Mouse (Mus musculus) CH12.LX (cell line): ENCODE data around the gene Sdhb.

Source experiments
- CHD1 ChIP-seq: IDR thresholded peaks from 2 replicates; pipeline ENCODE4 v1.6.1; 2012; ENCODE audit warnings: low read depth, low read length, improper control_type of control experiment, inconsistent platforms
- CTCF ChIP-seq, 2 experiments: IDR thresholded peaks in 1 of 2; conservative IDR thresholded peaks in 1 of 2; 2 replicates each; pipeline ENCODE4 v1.5.1; 2011 to 2012; ENCODE audit warnings: low read depth in 2 of 2, low read length in 2 of 2, improper control_type of control experiment in 1 of 2, inconsistent platforms in 1 of 2, mild to moderate bottlenecking in 1 of 2, moderate library complexity in 1 of 2
- E2F4 ChIP-seq: IDR thresholded peaks from 2 replicates; pipeline ENCODE4 v1.6.1; 2011; ENCODE audit warnings: low read depth, low read length, improper control_type of control experiment; ENCODE audit not compliant: insufficient replicate concordance
- ELF1 ChIP-seq: IDR thresholded peaks from 2 replicates; pipeline ENCODE4 v1.6.1; 2014; ENCODE audit warnings: low read depth, mild to moderate bottlenecking, inconsistent platforms, low read length, improper control_type of control experiment
- IRF4 ChIP-seq: IDR thresholded peaks from 2 replicates; pipeline ENCODE4 v1.6.1; 2014; ENCODE audit warnings: low read depth, mild to moderate bottlenecking, inconsistent platforms, low read length, improper control_type of control experiment
- MAFK ChIP-seq: IDR thresholded peaks from 2 replicates; pipeline ENCODE4 v1.6.1; 2011; ENCODE audit warnings: low read length, improper control_type of control experiment; ENCODE audit not compliant: insufficient replicate concordance
- MAZ ChIP-seq: IDR thresholded peaks from 2 replicates; pipeline ENCODE4 v1.6.1; 2012; ENCODE audit warnings: low read depth, mild to moderate bottlenecking, inconsistent platforms, low read length, improper control_type of control experiment, moderate library complexity
- MEF2A ChIP-seq: IDR thresholded peaks from 2 replicates; pipeline ENCODE4 v1.6.1; 2014; ENCODE audit warnings: low read depth, mild to moderate bottlenecking, inconsistent platforms, low read length, improper control_type of control experiment, borderline replicate concordance
- POLR2A ChIP-seq: IDR thresholded peaks from 2 replicates; pipeline ENCODE4 v1.6.1; 2011; ENCODE audit warnings: low read depth, mild to moderate bottlenecking, improper control_type of control experiment, low read length
- POLR2AphosphoS2 ChIP-seq: IDR thresholded peaks from 2 replicates; pipeline ENCODE4 v1.6.1; 2011; ENCODE audit warnings: low read depth, low read length, improper control_type of control experiment
- RCOR1 ChIP-seq: conservative IDR thresholded peaks from 2 replicates; pipeline ENCODE4 v1.6.1; 2012; ENCODE audit warnings: low read depth, mild to moderate bottlenecking, inconsistent platforms, low read length, improper control_type of control experiment
- TCF12 ChIP-seq: IDR thresholded peaks from 2 replicates; pipeline ENCODE4 v1.6.1; 2014; ENCODE audit warnings: low read depth, mild to moderate bottlenecking, inconsistent platforms, low read length, improper control_type of control experiment
- USF1 ChIP-seq: IDR thresholded peaks from 2 replicates; pipeline ENCODE4 v1.6.1; 2014; ENCODE audit warnings: low read depth, mild to moderate bottlenecking, inconsistent platforms, low read length, improper control_type of control experiment

DNA sequence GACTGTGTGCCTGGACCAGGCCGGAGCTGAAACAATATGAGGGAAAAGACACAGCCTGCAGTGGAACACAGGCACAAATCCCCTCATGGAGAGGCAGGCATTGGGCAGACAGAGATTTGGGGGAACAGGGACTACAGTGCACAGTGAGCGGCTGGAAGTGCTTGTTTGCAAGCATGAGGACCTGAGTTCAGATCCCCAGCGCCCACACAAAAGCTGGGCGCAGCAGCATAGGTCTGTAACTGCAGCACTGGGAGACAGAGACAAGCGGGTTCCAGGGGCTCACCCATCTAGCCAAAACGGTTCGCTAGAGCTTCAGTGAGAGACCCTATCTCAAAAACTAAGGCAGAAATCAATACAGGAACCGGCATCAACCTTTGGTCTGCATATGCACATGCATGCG lies 47.4 kb upstream of the Sdhb start:
- TF ChIP-seq TCF12, result no peak
- no peak for TF ChIP-seq CTCF (conservative IDR thresholded peaks at IDR 0.05 in 1 of 2, IDR thresholded peaks at IDR 0.05 in 1 of 2; ENCODE audit: low read depth in 2 of 2, low read length in 2 of 2)
- TF ChIP-seq MAFK, result no peak
- no peak for TF ChIP-seq POLR2A
- TF ChIP-seq CHD1, result no peak
- no peak for TF ChIP-seq MEF2A
- TF ChIP-seq USF1, result no peak
- no peak for TF ChIP-seq ELF1
- TF ChIP-seq E2F4, result no peak
- TF ChIP-seq MAZ, result no peak
- no peak for TF ChIP-seq POLR2AphosphoS2
- no peak for TF ChIP-seq IRF4
- no peak for TF ChIP-seq RCOR1
